Mouse (Mus musculus) embryonic facial prominence, embryonic 12.5 days (tissue): ENCODE data around the gene Dleu7. TPM values are rescaled to one million over a fixed set of nuclear protein-coding genes. Genes with fewer than 3 reads are reported as not detected.

Source experiments
- ATAC-seq: fragments of 200-750 bp; cut with Nextera tagmentation; 2 replicates; pipeline ENCODE4 v1.8.0; 2017; ENCODE audit not compliant: insufficient number of reproducible peaks, insufficient read depth, low FRiP score, low TSS enrichment
- H3K27ac ChIP-seq: fragments of 300-500 bp; sonication (generic); 2 replicates; pipeline ENCODE4 v1.5.1; 2016; ENCODE audit warnings: mild to moderate bottlenecking
- H3K27me3 ChIP-seq: fragments of 300-500 bp; sonication (generic); 2 replicates; pipeline ENCODE4 v1.6.1; 2016; ENCODE audit warnings: mild to moderate bottlenecking, moderate library complexity
- H3K36me3 ChIP-seq: fragments of 300-500 bp; sonication (generic); 2 replicates; pipeline ENCODE4 v1.6.1; 2016; ENCODE audit warnings: mild to moderate bottlenecking
- H3K4me1 ChIP-seq: fragments of 300-500 bp; sonication (generic); 2 replicates; pipeline ENCODE4 v1.6.1; 2016
- H3K4me2 ChIP-seq: fragments of 300-500 bp; sonication (generic); replicated peaks from 2 replicates; pipeline ENCODE4 v1.6.1; 2016; ENCODE audit warnings: mild to moderate bottlenecking, moderate library complexity
- H3K4me3 ChIP-seq: fragments of 300-500 bp; sonication (generic); 2 replicates; pipeline ENCODE4 v1.5.1; 2016; ENCODE audit warnings: mild to moderate bottlenecking
- H3K9ac ChIP-seq: fragments of 300-500 bp; sonication (generic); 2 replicates; pipeline ENCODE4 v1.6.1; 2016; ENCODE audit warnings: mild to moderate bottlenecking, moderate library complexity
- H3K9me3 ChIP-seq: fragments of 300-500 bp; sonication (generic); 2 replicates; pipeline ENCODE4 v1.6.1; 2016; ENCODE audit warnings: mild to moderate bottlenecking, moderate library complexity
- WGBS: fragments of 180-500 bp; shearing (Covaris S2); methylation state at CpG from one replicate; pipeline ENCODE4 v1.1.7; 2016; 5-methylcytosine and 5-hydroxymethylcytosine counted together
- polyA plus RNA-seq: library from polyadenylated mRNA; unstranded; fragments of >200 nt; fragmentation: Nextera tagmentation; extraction: Ambion mirVana; gene quantifications from 2 replicates; pipeline ENCODE4 v1.2.1, GENCODE M21; 2016

Gene Dleu7
- polyA plus RNA-seq, 1 experiment from 2014 or later, result 2.1 TPM

DNA sequence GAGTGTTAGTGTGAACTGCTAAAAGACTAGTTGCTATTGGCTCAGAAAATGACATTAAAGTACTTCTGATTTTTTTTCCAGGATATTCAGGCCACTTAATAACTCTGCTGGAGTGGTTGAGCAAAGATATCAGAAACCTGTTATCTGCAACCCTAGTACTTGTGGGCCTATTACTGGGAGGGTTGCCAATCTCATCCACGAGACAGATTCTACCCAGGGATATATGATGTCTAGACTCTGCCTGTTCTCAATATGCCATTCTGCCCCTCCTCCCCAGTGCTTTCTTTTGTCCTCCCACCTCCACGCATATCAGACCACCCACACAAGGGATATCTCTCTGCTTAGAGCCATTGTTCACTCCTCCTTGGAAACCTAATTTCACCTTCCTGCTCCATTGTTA lies 49.3 kb downstream of the Dleu7 start:
- Histone ChIP-seq H3K27me3 (no peaks in the 10 kb centered on the region), H3K27ac (no peak overlapping the region), H3K36me3 (no peaks in the 10 kb centered on the region), H3K4me1 (peaks cover 6% of the 10 kb centered on the region; the same call in 1 of the 2 replicates), H3K9me3 (no peaks in the 10 kb centered on the region), H3K4me2 (no peak overlapping the region), H3K4me3 (no peak overlapping the region), H3K9ac (no peak overlapping the region)
- WGBS, result 83% methylated on average over 2 of the region's 2 CpGs
- ATAC-seq, result no peak

DNA sequence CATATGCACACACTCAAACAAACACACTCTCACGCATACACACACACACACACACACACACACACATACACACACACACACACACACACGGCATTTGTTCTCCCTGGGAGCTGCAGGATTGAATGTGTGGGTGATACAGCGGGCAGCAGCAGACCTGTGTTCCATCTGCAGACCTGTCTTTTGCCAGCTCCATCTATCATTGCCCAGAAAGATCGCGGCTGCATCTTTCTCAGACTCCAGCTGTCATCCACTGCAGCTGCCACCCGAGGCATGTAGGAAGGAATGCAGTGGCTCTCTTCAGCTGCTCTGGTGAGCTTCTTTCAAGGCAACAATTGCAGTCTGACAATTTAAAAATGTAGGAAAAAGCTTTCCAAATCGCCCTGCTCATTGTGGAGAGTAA lies 56.9 kb downstream of the Dleu7 start:
- no peak for ATAC-seq
- H3K4me3 ChIP-seq, result no peak overlapping the region
- H3K9me3 ChIP-seq, result no peaks in the 10 kb centered on the region
- WGBS, result 72% methylated on average over 7 of the region's 7 CpGs
- H3K27me3 ChIP-seq, result no peaks in the 10 kb centered on the region
- H3K36me3 ChIP-seq, result no peaks in the 10 kb centered on the region
- no peak overlapping the region for H3K9ac ChIP-seq
- H3K4me1 ChIP-seq, result peaks cover 10% of the 10 kb centered on the region; the same call in 1 of the 2 replicates
- H3K27ac ChIP-seq, result no peak overlapping the region; the same call in 1 of the 2 replicates
- no peak overlapping the region for H3K4me2 ChIP-seq

DNA sequence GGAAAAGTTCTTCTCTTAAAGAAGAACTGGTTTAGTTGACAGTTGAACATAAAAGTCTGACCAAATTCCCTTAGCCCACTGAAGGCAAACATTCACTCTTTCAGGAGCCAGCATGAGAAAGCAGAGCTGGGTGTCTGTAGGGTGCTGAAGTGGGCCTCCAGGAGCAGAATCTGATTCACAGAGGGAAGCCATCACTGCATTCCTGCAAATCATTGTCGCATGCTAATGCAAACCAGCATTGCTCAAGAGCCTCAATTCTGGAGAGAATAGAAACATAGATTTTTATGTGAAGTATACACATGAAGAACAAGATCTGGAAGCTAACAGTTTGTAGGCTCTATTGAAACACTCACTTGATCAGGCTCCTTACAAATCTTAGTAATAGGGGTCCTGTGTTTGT lies 57.6 kb downstream of the Dleu7 start:
- H3K36me3 ChIP-seq, result no peaks in the 10 kb centered on the region

DNA sequence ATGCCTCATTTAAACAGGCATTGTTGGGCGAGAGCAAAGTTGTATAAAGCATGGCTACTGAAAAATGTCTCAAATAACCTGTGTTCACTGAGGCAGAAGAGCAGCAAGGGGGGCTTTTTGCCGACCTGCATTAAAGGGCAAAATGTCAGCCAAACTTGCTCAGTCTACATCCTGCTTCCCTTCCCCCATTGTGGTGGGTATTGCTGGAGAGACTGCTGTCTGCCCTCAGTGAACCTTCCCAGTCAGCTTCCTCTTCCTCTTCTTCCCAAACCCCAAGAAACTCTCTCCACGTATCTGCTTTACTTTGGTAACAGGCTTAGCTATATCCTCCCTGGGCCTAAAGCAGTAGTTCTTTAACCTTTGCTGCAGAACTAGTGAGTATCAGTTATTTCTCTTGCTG lies 61.9 kb downstream of the Dleu7 start:
- no peak for ATAC-seq
- H3K9me3 ChIP-seq, result no peaks in the 10 kb centered on the region
- H3K4me3 ChIP-seq, result no peak overlapping the region
- no peak overlapping the region for H3K4me2 ChIP-seq
- no peak overlapping the region for H3K27ac ChIP-seq
- 47% methylated on average over 3 of the region's 3 CpGs for WGBS
- H3K36me3 ChIP-seq, result no peaks in the 10 kb centered on the region
- H3K4me1 ChIP-seq, result peaks cover 8% of the 10 kb centered on the region; the same call in 1 of the 2 replicates
- H3K27me3 ChIP-seq, result no peaks in the 10 kb centered on the region
- H3K9ac ChIP-seq, result no peak overlapping the region

More for the DNA sequence above, 57.6 kb downstream of the Dleu7 start:
- H3K4me1 ChIP-seq, result peaks cover 10% of the 10 kb centered on the region; the same call in 1 of the 2 replicates
- no peak overlapping the region for H3K4me2 ChIP-seq
- no peak overlapping the region for H3K4me3 ChIP-seq
- no peak for ATAC-seq
- 41% methylated on average over 1 of the region's 1 CpGs for WGBS
- no peaks in the 10 kb centered on the region for H3K27me3 ChIP-seq
- H3K27ac ChIP-seq, result no peak overlapping the region
- no peak overlapping the region for H3K9ac ChIP-seq
- no peaks in the 10 kb centered on the region for H3K9me3 ChIP-seq

DNA sequence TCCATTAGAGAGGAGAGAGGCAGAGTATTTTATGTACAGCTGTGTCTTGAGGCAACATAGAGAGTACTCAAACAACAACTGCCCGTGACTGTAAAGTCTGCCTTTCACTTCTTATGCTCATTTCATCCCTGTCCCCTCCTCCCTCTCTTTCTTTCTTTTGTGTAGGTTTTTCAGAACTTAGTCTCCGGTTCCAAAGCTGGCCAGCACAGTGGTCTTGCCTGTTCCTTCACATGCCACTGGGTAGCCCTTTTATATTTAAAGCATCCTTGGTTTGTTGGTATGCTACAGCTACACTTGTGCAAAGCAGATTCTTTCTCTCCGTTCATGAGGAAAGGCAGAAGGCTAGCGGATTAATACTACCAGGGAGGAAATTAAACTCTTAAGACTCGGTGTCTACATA lies 65.7 kb downstream of the Dleu7 start:
- H3K36me3 ChIP-seq, result no peaks in the 10 kb centered on the region
- no peak overlapping the region for H3K9ac ChIP-seq
- H3K4me2 ChIP-seq, result no peak overlapping the region
- no peak overlapping the region for H3K4me3 ChIP-seq
- WGBS, result 71% methylated on average over 5 of the region's 5 CpGs
- H3K27me3 ChIP-seq, result no peaks in the 10 kb centered on the region
- no peak for ATAC-seq
- no peaks in the 10 kb centered on the region for H3K9me3 ChIP-seq
- H3K4me1 ChIP-seq, result no peaks in the 10 kb centered on the region
- H3K27ac ChIP-seq, result no peak overlapping the region

DNA sequence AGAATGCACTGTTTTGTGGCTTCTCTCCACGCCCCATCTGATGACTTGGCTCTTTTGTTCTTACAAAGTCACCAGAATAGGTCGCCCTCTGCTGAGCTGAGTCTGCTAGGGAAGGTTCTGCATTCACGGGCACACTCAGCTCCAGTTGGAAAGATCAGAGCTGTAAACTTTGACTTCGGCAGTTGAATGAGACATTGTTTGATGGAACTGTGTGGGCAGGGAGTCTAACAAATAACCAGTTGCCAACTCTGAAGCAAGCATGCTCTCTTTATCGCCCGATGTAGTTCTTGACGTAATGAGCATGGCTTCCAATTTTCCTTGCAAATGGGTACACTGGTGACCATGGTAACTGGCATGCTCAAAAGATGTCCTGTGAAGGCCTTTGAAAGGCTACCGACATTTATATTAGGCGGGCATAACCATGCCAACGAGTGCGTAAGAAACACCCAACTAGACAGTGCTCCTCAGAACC lies 66.2 kb downstream of the Dleu7 start:
- H3K9ac ChIP-seq, result no peak overlapping the region
- no peaks in the 10 kb centered on the region for H3K36me3 ChIP-seq
- no peaks in the 10 kb centered on the region for H3K9me3 ChIP-seq
- 77% methylated on average over 11 of the region's 11 CpGs for WGBS
- H3K4me2 ChIP-seq, result no peak overlapping the region
- no peak for ATAC-seq
- no peak overlapping the region for H3K27ac ChIP-seq
- no peaks in the 10 kb centered on the region for H3K27me3 ChIP-seq
- H3K4me1 ChIP-seq, result no peaks in the 10 kb centered on the region
- H3K4me3 ChIP-seq, result no peak overlapping the region

Other genes starting within 250 kb of the Dleu7 start
- 51.3 and 54.1 TPM in 2 replicates for gene Rnaseh2b, start 458 bp downstream of the Dleu7 start, polyA plus RNA-seq
- gene Gucy1b2, start 163.2 kb upstream of the Dleu7 start, polyA plus RNA-seq, result 0.08 and 0.23 TPM in 2 replicates